Mouse (Mus musculus): ENCODE measurements at regions not wholly inside any gene's neighbourhood (a gene's known extent, or its start where the extent isn't known, plus 50 kb on each side); places are given as distances from the start of the nearest gene placed in this dataset.

- no peak overlapping the region for H3K27ac ChIP-seq
- no peaks in the 10 kb centered on the region for H3K4me1 ChIP-seq (replicated peaks; ENCODE audit: control insufficient read depth in 2 of 2, insufficient read depth in 2 of 2, low read length in 1 of 2)
- H3K4me2 ChIP-seq (ENCODE audit: low read depth): no peak overlapping the region
- no peak overlapping the region for H3K4me3 ChIP-seq (ENCODE audit: insufficient read depth in 1 of 2, low read depth in 2 of 2, low read length in 2 of 2)
- no peak for ATAC-seq (ENCODE audit: insufficient read depth)
- 63% methylated on average over 4 of the region's 4 CpGs for WGBS (ENCODE audit: insufficient replicate concordance)
- H3K36me3 ChIP-seq (replicated peaks; ENCODE audit: control insufficient read depth, insufficient read depth, low read depth): no peaks in the 10 kb centered on the region
- DNase-seq (ENCODE audit: low read depth in 3 of 3, low spot score in 3 of 3): no peak
- no peak overlapping the region for H3K9ac ChIP-seq (replicated peaks)
- no peaks in the 10 kb centered on the region for H3K9me3 ChIP-seq (ENCODE audit: control insufficient read depth, low read length)
- no peak for TF ChIP-seq CTCF (IDR thresholded peaks at IDR 0.05; ENCODE audit: low read depth)
- TF ChIP-seq EP300 (IDR thresholded peaks at IDR 0.05; ENCODE audit: low read depth): no peak
- no peaks in the 10 kb centered on the region for H3K27me3 ChIP-seq (ENCODE audit: control insufficient read depth, insufficient read depth, low read length)
These were observed 238.8 kb upstream of the Meis1 start for GRCm38 (mm10) chr11:19257549-19257948.

GRCm38 (mm10) chr11:19262832-19263231, 244.0 kb upstream of the Meis1 start:
- DNase-seq (ENCODE audit: low read depth in 3 of 3, low spot score in 3 of 3): no peak
- Histone ChIP-seq H3K4me2 (ENCODE audit: low read depth) (no peak overlapping the region), H3K4me3 (ENCODE audit: insufficient read depth in 1 of 2, low read depth in 2 of 2, low read length in 2 of 2) (no peak overlapping the region), H3K9me3 (ENCODE audit: control insufficient read depth, low read length) (no peaks in the 10 kb centered on the region), H3K9ac (replicated peaks) (no peak overlapping the region), H3K4me1 (replicated peaks; ENCODE audit: control insufficient read depth in 2 of 2, insufficient read depth in 2 of 2, low read length in 1 of 2) (no peaks in the 10 kb centered on the region), H3K27ac (no peak overlapping the region), H3K27me3 (ENCODE audit: control insufficient read depth, insufficient read depth, low read length) (no peaks in the 10 kb centered on the region), H3K36me3 (replicated peaks; ENCODE audit: control insufficient read depth, insufficient read depth, low read depth) (no peaks in the 10 kb centered on the region)
- 56% methylated on average over 4 of the region's 4 CpGs for WGBS (ENCODE audit: insufficient replicate concordance)
- TF ChIP-seq EP300 (IDR thresholded peaks at IDR 0.05; ENCODE audit: low read depth) (no peak), CTCF (IDR thresholded peaks at IDR 0.05; ENCODE audit: low read depth) (no peak)
- ATAC-seq (ENCODE audit: insufficient read depth): no peak

GRCm38 (mm10) chr11:19264798-19265671, 246.2 kb upstream of the Meis1 start:
- Histone ChIP-seq H3K27me3 (ENCODE audit: control insufficient read depth, insufficient read depth, low read length) (no peaks in the 10 kb centered on the region), H3K4me3 (ENCODE audit: insufficient read depth in 1 of 2, low read depth in 2 of 2, low read length in 2 of 2) (no peak overlapping the region), H3K27ac (no peak overlapping the region), H3K4me1 (replicated peaks; ENCODE audit: control insufficient read depth in 2 of 2, insufficient read depth in 2 of 2, low read length in 1 of 2) (no peaks in the 10 kb centered on the region), H3K9ac (replicated peaks) (no peak overlapping the region), H3K4me2 (ENCODE audit: low read depth) (no peak overlapping the region), H3K36me3 (replicated peaks; ENCODE audit: control insufficient read depth, insufficient read depth, low read depth) (no peaks in the 10 kb centered on the region), H3K9me3 (ENCODE audit: control insufficient read depth, low read length) (no peaks in the 10 kb centered on the region)
- WGBS (ENCODE audit: insufficient replicate concordance): 68% methylated on average over 18 of the region's 18 CpGs
- TF ChIP-seq CTCF (IDR thresholded peaks at IDR 0.05; ENCODE audit: low read depth): no peak
- no peak for DNase-seq (ENCODE audit: low read depth in 3 of 3, low spot score in 3 of 3)
- no peak for ATAC-seq (ENCODE audit: insufficient read depth)

GRCm38 (mm10) chr11:19265672-19265972, 246.8 kb upstream of the Meis1 start:
- Histone ChIP-seq H3K4me3 (ENCODE audit: insufficient read depth in 1 of 2, low read depth in 2 of 2, low read length in 2 of 2) (no peak overlapping the region), H3K36me3 (replicated peaks; ENCODE audit: control insufficient read depth, insufficient read depth, low read depth) (no peaks in the 10 kb centered on the region), H3K27ac (no peak overlapping the region), H3K4me1 (replicated peaks; ENCODE audit: control insufficient read depth in 2 of 2, insufficient read depth in 2 of 2, low read length in 1 of 2) (no peaks in the 10 kb centered on the region), H3K4me2 (ENCODE audit: low read depth) (no peak overlapping the region), H3K27me3 (ENCODE audit: control insufficient read depth, insufficient read depth, low read length) (no peaks in the 10 kb centered on the region), H3K9ac (replicated peaks) (no peak overlapping the region), H3K9me3 (ENCODE audit: control insufficient read depth, low read length) (no peaks in the 10 kb centered on the region)
- no peak for ATAC-seq (ENCODE audit: insufficient read depth)
- TF ChIP-seq EP300 (IDR thresholded peaks at IDR 0.05; ENCODE audit: low read depth): no peak
- no peak for TF ChIP-seq CTCF (IDR thresholded peaks at IDR 0.05; ENCODE audit: low read depth)
- no peak for DNase-seq (ENCODE audit: low read depth in 3 of 3, low spot score in 3 of 3)
- 45% methylated on average over 3 of the region's 3 CpGs for WGBS (ENCODE audit: insufficient replicate concordance)

DNA sequence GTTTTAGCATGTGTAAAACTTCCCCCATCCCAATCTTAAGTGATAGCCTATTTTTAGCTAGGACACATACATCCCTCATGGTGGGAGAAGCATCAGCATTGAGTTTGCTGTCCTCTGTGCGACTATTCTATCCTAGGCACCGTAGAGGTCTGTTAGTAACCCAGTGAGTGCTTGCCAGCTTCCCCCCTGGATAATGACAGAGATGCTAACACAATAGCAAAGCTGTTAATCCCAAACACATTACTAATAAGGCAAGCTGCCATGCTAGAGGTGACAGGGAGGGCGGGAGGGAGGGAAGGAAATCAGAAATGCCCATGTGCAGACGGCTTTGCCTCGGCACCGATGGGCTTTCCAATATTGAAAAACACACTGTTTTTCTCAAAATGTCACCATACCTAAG, 272.2 kb upstream of the Meis1 start:
- Histone ChIP-seq H3K9me3 (ENCODE audit: control insufficient read depth, low read length) (no peaks in the 10 kb centered on the region), H3K36me3 (replicated peaks; ENCODE audit: control insufficient read depth, insufficient read depth, low read depth) (no peaks in the 10 kb centered on the region), H3K4me1 (replicated peaks; ENCODE audit: control insufficient read depth in 2 of 2, insufficient read depth in 2 of 2, low read length in 1 of 2) (no peaks in the 10 kb centered on the region), H3K4me3 (ENCODE audit: insufficient read depth in 1 of 2, low read depth in 2 of 2, low read length in 2 of 2) (no peak overlapping the region), H3K4me2 (ENCODE audit: low read depth) (no peak overlapping the region), H3K27ac (no peak overlapping the region), H3K27me3 (ENCODE audit: control insufficient read depth, insufficient read depth, low read length) (no peaks in the 10 kb centered on the region), H3K9ac (replicated peaks) (no peak overlapping the region)
- WGBS (ENCODE audit: insufficient replicate concordance): 74% methylated on average over 6 of the region's 6 CpGs
- ATAC-seq (ENCODE audit: insufficient read depth) (no peak), DNase-seq (ENCODE audit: low read depth in 3 of 3, low spot score in 3 of 3) (no peak)
- TF ChIP-seq CTCF (IDR thresholded peaks at IDR 0.05; ENCODE audit: low read depth): no peak

Data from liver, embryonic 14.5 days (tissue).